Mouse (Mus musculus) heart, embryonic 11.5 days (tissue): ENCODE measurements around the gene Chpf. TPM values are rescaled to one million over a fixed set of nuclear protein-coding genes. Genes with fewer than 3 reads are reported as not detected.

Source experiments
- ATAC-seq: fragments of 200-750 bp; cut with Nextera tagmentation; replicated peaks from 2 replicates; pipeline ENCODE4 v1.8.0; 2017; ENCODE audit warnings: moderate library complexity; ENCODE audit not compliant: insufficient number of reproducible peaks, low FRiP score, low TSS enrichment
- H3K27ac ChIP-seq: fragments of 300-500 bp; sonication (generic); 2 replicates; pipeline ENCODE4 v1.5.1; 2014; ENCODE audit warnings: mild to moderate bottlenecking, low read depth, low read length
- H3K27me3 ChIP-seq: fragments of 300-500 bp; sonication (generic); 2 replicates; pipeline ENCODE4 v1.6.1; 2014; ENCODE audit warnings: mild to moderate bottlenecking, low read length, mixed read lengths; ENCODE audit not compliant: control insufficient read depth, insufficient read depth
- H3K36me3 ChIP-seq: fragments of 300-500 bp; sonication (generic); 2 replicates; pipeline ENCODE4 v1.6.1; 2014; ENCODE audit warnings: mild to moderate bottlenecking, low read length, moderate library complexity, mixed read lengths; ENCODE audit not compliant: control insufficient read depth, insufficient read depth
- H3K4me1 ChIP-seq: fragments of 300-500 bp; sonication (generic); 2 replicates; pipeline ENCODE4 v1.6.1; 2014; ENCODE audit warnings: low read length; ENCODE audit not compliant: control insufficient read depth, insufficient read depth
- H3K4me2 ChIP-seq: fragments of 300-500 bp; sonication (generic); 2 replicates; pipeline ENCODE4 v1.6.1; 2014; ENCODE audit warnings: mild to moderate bottlenecking, moderate library complexity
- H3K4me3 ChIP-seq: fragments of 300-500 bp; sonication (generic); 2 replicates; pipeline ENCODE4 v1.5.1; 2014; ENCODE audit warnings: low read depth, low read length
- H3K9ac ChIP-seq: fragments of 300-500 bp; sonication (generic); 2 replicates; pipeline ENCODE4 v1.6.1; 2014; ENCODE audit warnings: mild to moderate bottlenecking, low read depth, low read length, moderate library complexity
- H3K9me3 ChIP-seq: fragments of 300-500 bp; sonication (generic); replicated peaks from 2 replicates; pipeline ENCODE4 v1.6.1; 2016; ENCODE audit warnings: low read length; ENCODE audit not compliant: control insufficient read depth
- WGBS: fragments of 180-500 bp; shearing (Covaris S2); extraction: QIAGEN DNeasy Blood & Tissue Kit; methylation state at CpG from one replicate; pipeline ENCODE4 v1.1.7; 2014; ENCODE audit not compliant: insufficient replicate concordance; 5-methylcytosine and 5-hydroxymethylcytosine counted together
- polyA plus RNA-seq: library from polyadenylated mRNA; unstranded; fragments of >200 nt; fragmentation: Nextera tagmentation; extraction: Ambion mirVana; gene quantifications from 2 replicates; pipeline ENCODE4 v1.2.1, GENCODE M21; 2014

Chpf gene
- polyA plus RNA-seq, 1 experiment from 2014 or later = 21.4 TPM

DNA sequence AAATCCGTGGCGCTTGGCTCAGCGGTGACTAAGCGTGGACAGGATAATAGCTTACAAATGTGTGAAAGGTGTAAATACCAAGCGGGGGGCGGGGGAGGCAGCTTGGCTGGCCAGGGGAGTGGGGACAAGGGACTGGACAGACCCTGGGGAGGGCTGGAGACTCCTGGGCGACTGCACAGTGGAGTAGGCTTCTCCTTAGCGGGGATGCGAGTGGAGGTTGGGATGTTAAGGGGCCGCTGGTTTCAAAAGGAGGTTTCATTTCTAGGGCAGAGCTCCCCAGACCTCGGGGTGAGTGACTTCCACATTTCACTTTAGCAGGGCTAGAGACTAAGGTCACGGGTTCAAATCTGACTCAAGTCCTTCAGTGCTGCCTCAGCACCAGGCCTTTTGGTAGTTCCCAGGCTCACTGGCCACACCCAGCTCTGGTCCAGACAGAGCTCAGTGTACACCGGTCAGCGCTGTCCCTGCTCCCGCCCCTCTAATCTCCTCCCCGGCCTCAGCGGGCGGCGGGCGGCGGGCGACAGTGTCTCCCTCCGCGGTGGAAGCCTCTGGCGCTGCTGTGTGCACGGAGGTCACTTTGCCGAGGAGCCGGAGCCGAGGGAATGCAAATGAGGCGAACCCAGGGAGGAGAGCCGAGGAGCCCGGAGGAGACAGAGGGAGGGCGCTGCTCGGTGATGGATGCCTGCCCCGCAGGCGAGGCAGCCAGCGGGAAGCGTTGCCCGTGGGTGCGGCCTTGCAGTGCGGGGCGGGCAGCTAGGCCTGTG, 20.9 kb downstream of the Chpf start:
- Histone ChIP-seq H3K9ac (peak overlapping the region; percentile 1; the same call in 1 of the 2 replicates), H3K36me3 (no peaks in the 10 kb centered on the region), H3K4me2 (peak overlapping the region; percentile 55), H3K4me3 (peak overlapping the region; percentile 16), H3K9me3 (no peaks in the 10 kb centered on the region), H3K27me3 (peaks cover 52% of the 10 kb centered on the region), H3K4me1 (peaks cover 36% of the 10 kb centered on the region), H3K27ac (no peak overlapping the region; the same call in 1 of the 2 replicates)
- ATAC-seq = 0 out of 2 replicates have a peak, but pooled peaks have one; percentile 37
- 2% methylated on average over 42 of the region's 42 CpGs for WGBS

DNA sequence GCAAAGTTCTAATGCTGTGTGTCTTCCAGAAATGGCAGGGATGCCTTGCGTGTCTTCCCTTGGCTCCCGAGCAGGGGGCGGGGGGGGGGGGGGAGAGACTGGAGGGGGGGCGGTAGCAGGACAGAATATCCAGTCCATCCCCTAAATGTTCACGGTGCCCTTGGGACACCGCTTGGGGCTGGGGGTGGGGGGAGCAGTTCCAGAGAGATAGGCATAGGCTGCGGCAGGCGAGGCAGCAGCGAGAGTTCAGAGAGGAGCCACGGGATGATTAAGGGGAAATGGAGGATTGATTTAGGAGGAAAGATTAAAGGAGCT, 21.4 kb downstream of the Chpf start:
- Histone ChIP-seq H3K4me2 (peak overlapping the region; percentile 55), H3K4me1 (peaks cover 33% of the 10 kb centered on the region), H3K27ac (no peak overlapping the region), H3K27me3 (peaks cover 56% of the 10 kb centered on the region), H3K9ac (no peak overlapping the region), H3K4me3 (0 out of 2 replicates have a peak overlapping the region, but pooled peaks have one; percentile 16), H3K36me3 (no peaks in the 10 kb centered on the region), H3K9me3 (no peaks in the 10 kb centered on the region)
- no peak for ATAC-seq
- 4% methylated on average over 8 of the region's 10 CpGs for WGBS

DNA sequence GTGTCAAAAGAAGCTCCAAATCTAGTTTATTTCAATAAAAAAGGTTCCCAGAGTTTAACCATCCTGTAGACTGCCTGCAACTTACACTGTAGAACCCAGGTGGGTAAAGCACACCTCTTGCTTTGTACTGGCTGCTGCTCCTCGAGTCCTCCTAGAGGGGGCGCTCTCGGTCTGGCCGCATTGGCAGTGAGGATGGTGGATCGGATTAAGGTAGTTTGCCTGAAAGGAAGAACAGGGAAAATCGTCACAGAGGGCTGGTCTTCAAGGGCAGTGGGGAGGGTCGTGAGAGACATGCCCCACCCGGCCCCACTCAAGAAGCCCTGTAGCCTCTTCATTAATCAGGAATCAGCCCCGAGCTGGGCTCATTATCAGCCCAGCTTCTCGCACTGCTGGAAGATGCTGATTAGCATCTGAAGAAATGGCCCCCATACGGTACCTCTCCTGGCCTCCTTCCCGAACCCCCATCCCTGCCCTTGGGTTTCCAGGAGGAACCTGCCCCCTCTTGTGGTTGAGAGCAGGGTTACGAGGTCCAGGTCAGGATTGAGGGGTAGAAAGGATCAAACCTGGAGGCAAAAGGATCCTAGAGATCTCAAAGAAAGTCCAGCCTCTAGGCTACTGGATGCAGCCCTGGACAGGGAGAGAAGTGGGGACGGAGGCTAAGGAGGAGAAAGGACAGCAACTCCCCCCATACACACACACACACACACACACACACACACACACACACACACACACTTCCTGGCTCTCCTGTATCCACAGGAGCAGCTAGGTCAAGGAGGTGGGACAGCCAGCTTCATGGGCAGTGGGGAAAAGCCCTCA, 22.2 kb downstream of the Chpf start:
- no peak for ATAC-seq
- peaks cover 63% of the 10 kb centered on the region for H3K27me3 ChIP-seq
- peaks cover 32% of the 10 kb centered on the region for H3K4me1 ChIP-seq
- H3K36me3 ChIP-seq = no peaks in the 10 kb centered on the region
- WGBS = 10% methylated on average over 14 of the region's 14 CpGs
- H3K27ac ChIP-seq = no peak overlapping the region
- H3K4me3 ChIP-seq = no peak overlapping the region
- H3K9me3 ChIP-seq = no peaks in the 10 kb centered on the region
- H3K4me2 ChIP-seq = no peak overlapping the region
- no peak overlapping the region for H3K9ac ChIP-seq

- no peak overlapping the region for H3K9ac ChIP-seq
- no peak overlapping the region for H3K4me3 ChIP-seq
- peaks cover 36% of the 10 kb centered on the region for H3K4me1 ChIP-seq
- ATAC-seq = no peak
- H3K27me3 ChIP-seq = peaks cover 73% of the 10 kb centered on the region
- WGBS = 31% methylated on average over 5 of the region's 5 CpGs
- no peak overlapping the region for H3K27ac ChIP-seq
- H3K9me3 ChIP-seq = no peaks in the 10 kb centered on the region
- H3K36me3 ChIP-seq = no peaks in the 10 kb centered on the region
- H3K4me2 ChIP-seq = no peak overlapping the region
Measured at GRCm38 (mm10) chr1:75455948-75456347, 23.2 kb downstream of the Chpf start.

DNA sequence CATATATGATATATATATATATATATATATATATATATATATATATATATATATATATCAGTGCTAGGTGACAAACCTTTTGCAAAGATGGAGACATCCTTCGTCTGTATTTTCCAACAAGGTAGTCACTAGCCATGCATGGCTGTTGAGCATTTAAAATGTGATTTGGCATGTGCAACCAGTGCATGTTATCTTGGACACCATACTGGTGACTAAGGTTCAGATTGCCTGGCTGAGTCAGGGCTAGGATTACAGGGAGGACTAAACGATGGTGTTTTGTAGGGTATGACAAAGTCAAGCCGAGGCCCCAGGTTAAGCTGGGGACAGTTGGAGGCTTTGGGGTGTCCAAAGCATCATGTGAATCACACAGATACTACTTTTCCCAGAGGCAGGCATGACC, 23.7 kb downstream of the Chpf start:
- no peak for ATAC-seq
- 66% methylated on average over 3 of the region's 3 CpGs for WGBS
- Histone ChIP-seq H3K4me2 (no peak overlapping the region), H3K36me3 (no peaks in the 10 kb centered on the region), H3K9me3 (no peaks in the 10 kb centered on the region), H3K27me3 (peaks cover 78% of the 10 kb centered on the region), H3K4me1 (peaks cover 41% of the 10 kb centered on the region), H3K9ac (no peak overlapping the region), H3K27ac (no peak overlapping the region), H3K4me3 (no peak overlapping the region)

DNA sequence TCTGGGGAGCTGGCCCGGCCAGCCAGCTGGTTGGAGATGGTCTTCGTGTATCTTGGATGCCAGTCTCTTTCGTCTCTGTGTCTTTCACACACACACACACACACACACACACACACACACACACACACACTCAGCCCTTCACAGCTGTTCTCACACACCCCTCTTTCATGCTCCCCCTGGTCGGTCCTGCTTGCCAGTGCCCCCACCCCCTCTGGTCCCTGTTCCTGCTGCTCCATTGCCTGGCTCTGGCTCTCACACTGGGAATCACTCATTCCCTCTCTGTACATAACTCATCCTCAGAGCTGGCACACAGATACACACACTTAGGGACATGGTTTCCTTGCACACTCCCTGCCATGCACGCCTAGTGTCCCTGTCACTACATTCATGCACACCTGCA, 27.2 kb downstream of the Chpf start:
- Histone ChIP-seq H3K36me3 (no peaks in the 10 kb centered on the region), H3K4me1 (peaks cover 54% of the 10 kb centered on the region), H3K27ac (no peak overlapping the region), H3K9me3 (no peaks in the 10 kb centered on the region), H3K4me2 (no peak overlapping the region), H3K9ac (no peak overlapping the region), H3K4me3 (no peak overlapping the region), H3K27me3 (peaks cover 87% of the 10 kb centered on the region)
- no peak for ATAC-seq
- 74% methylated on average over 5 of the region's 5 CpGs for WGBS

DNA sequence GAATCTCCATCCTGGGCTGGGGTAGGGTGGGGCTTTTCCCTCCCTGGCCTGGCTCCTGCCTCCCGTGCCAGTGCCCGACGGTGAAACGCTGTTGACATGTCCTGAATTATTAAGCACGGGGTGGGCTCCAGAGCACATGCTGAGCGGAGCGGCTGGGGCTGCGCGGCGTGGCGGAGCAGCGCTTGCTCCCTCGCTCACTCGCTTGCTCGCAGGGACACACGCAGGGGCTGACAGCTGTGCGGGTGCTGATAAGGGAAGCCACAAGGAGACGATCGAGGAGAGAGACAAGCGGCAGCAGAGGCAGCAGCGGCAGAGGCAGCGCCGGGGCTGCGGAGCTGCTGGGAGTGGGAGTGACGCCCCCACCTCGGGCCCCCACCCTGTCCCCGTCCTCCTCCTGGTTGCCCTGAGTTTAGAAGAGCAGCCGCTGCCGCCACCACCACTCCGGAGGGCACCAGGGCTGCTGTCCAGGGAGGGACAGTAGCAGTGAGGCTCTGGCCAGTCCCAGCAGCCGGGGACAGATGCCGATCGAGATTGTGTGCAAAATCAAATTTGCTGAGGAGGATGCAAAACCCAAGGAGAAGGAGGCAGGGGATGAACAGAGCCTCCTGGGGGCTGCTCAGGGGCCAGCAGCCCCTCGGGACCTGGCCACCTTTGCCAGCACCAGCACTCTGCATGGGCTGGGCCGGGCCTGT, 28.6 kb downstream of the Chpf start, which contains the start of gene Asic4:
Gene Asic4 (plus strand): TSS at position 123 of the 692 bp plus-strand sequence.
- Histone ChIP-seq H3K9me3 (no peaks in the 10 kb centered on the region), H3K4me1 (peaks cover 59% of the 10 kb centered on the region), H3K27ac (no peak within 1 kb of the TSS), H3K9ac (peak within 1 kb of the TSS; percentile 13; the same call in 1 of the 2 replicates), H3K4me3 (peak within 1 kb of the TSS; percentile 37), H3K36me3 (no peaks in the 10 kb centered on the region), H3K27me3 (peaks cover 77% of the 10 kb centered on the region), H3K4me2 (peak within 1 kb of the TSS; percentile 70)
- WGBS = 1% methylated on average over 34 of the region's 35 CpGs
- no peak for ATAC-seq

DNA sequence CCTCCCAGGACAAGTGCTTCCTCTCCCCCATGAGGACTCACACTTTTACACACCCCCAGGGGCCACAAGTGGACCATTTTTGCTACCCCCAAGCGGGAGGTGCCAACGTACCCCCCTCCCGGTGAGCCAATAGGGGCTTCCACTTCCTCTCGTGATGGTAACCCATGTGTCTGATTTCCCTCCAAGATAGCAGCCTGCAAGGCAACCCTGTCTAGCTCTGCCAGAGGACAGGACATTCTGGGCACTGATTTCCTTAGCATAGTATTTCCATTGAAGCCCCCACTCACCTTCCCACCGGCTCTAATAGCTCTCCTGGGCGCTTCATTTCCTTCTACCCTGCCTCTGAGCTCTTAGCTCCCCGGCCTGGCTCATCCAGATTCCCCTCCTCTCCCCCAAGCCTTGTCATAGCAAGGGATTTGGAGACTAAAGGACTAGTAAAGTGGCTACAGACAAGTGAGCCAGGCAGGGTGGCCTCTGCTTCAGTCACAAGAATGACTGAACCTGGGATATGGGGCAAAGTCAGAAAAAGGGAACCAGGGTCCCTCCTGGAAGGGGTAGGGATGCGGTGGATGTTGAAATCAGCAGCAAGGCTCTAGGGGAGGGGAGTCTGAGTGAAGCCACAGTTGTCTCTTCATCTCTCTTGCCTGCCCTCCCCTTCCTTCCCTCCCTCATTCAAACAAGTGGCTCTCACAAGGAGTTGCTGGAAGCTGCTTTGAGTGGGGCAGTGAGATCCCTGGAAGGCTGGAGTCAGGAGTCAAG, 29.6 kb downstream of the Chpf start:
- H3K27me3 ChIP-seq = peaks cover 70% of the 10 kb centered on the region
- H3K4me3 ChIP-seq = no peak overlapping the region; the same call in 1 of the 2 replicates
- H3K27ac ChIP-seq = no peak overlapping the region
- no peak overlapping the region for H3K9ac ChIP-seq
- H3K4me1 ChIP-seq = peaks cover 67% of the 10 kb centered on the region
- ATAC-seq = no peak
- no peaks in the 10 kb centered on the region for H3K36me3 ChIP-seq
- H3K4me2 ChIP-seq = peak overlapping the region; percentile 70
- WGBS = under 1% methylated on average over 8 of the region's 8 CpGs
- no peaks in the 10 kb centered on the region for H3K9me3 ChIP-seq
